Mouse (Mus musculus) embryonic facial prominence, embryonic 11.5 days (tissue): ENCODE measurements around the gene Tent5b. TPM values are rescaled to one million over a fixed set of nuclear protein-coding genes. Genes with fewer than 3 reads are reported as not detected.

Experiments used
- ATAC-seq: fragments of 200-750 bp; cut with Nextera tagmentation; replicated peaks from 2 replicates; pipeline ENCODE4 v1.8.0; 2017; ENCODE audit warnings: low read depth; ENCODE audit not compliant: insufficient number of reproducible peaks, low FRiP score, low TSS enrichment
- DNase-seq: peaks from one replicate; pipeline ENCODE4 v3.0.0-alpha.2; 2015; ENCODE audit warnings: low spot score
- H3K27ac ChIP-seq: fragments of 300-500 bp; sonication (generic); replicated peaks from 2 replicates; pipeline ENCODE4 v1.5.1; 2014; ENCODE audit warnings: mild to moderate bottlenecking, low read depth, low read length, control low read depth
- H3K27me3 ChIP-seq: fragments of 300-500 bp; sonication (generic); 2 replicates; pipeline ENCODE4 v1.6.1; 2014; ENCODE audit warnings: mild to moderate bottlenecking, low read length, moderate library complexity, mixed read lengths; ENCODE audit not compliant: control insufficient read depth, insufficient read depth
- H3K36me3 ChIP-seq: fragments of 300-500 bp; sonication (generic); replicated peaks from 2 replicates; pipeline ENCODE4 v1.6.1; 2014; ENCODE audit warnings: low read depth, mild to moderate bottlenecking, low read length, moderate library complexity, mixed read lengths; ENCODE audit not compliant: control insufficient read depth, insufficient read depth
- H3K4me1 ChIP-seq: fragments of 300-500 bp; sonication (generic); 2 replicates; pipeline ENCODE4 v1.6.1; 2014; ENCODE audit warnings: low read length, mixed read lengths; ENCODE audit not compliant: control insufficient read depth, insufficient read depth
- H3K4me2 ChIP-seq: fragments of 300-500 bp; sonication (generic); 2 replicates; pipeline ENCODE4 v1.6.1; 2014; ENCODE audit warnings: low read depth, mild to moderate bottlenecking, control low read depth, low read length, moderate library complexity
- H3K4me3 ChIP-seq: fragments of 300-500 bp; sonication (generic); 2 replicates; pipeline ENCODE4 v1.5.1; 2014; ENCODE audit warnings: low read depth, low read length, control low read depth
- H3K9ac ChIP-seq: fragments of 300-500 bp; sonication (generic); replicated peaks from 2 replicates; pipeline ENCODE4 v1.6.1; 2014; ENCODE audit warnings: mild to moderate bottlenecking, control low read depth, low read length
- H3K9me3 ChIP-seq: fragments of 300-500 bp; sonication (generic); replicated peaks from 2 replicates; pipeline ENCODE4 v1.6.1; 2016; ENCODE audit warnings: mild to moderate bottlenecking, low read length, inconsistent platforms, mixed read lengths; ENCODE audit not compliant: control insufficient read depth
- WGBS: fragments of 180-500 bp; shearing (Covaris S2); extraction: QIAGEN DNeasy Blood & Tissue Kit; methylation state at CpG from one replicate; pipeline ENCODE4 v1.1.7; 2014; 5-methylcytosine and 5-hydroxymethylcytosine counted together
- polyA plus RNA-seq: library from polyadenylated mRNA; unstranded; fragments of >200 nt; fragmentation: Nextera tagmentation; extraction: Ambion mirVana; gene quantifications from 2 replicates; pipeline ENCODE4 v1.2.1, GENCODE M21; 2014

Gene Tent5b
- polyA plus RNA-seq, 1 experiment from 2014 or later: 0.93 TPM

GRCm38 (mm10) chr4:133486673-133487357 lies 6.9 kb downstream of the Tent5b start:
- ATAC-seq: no peak
- DNase-seq: no peak
- 95% methylated on average over 26 of the region's 26 CpGs for WGBS
- H3K4me2 ChIP-seq: no peak overlapping the region
- no peaks in the 10 kb centered on the region for H3K36me3 ChIP-seq
- no peak overlapping the region for H3K9ac ChIP-seq
- no peaks in the 10 kb centered on the region for H3K9me3 ChIP-seq
- no peaks in the 10 kb centered on the region for H3K27me3 ChIP-seq
- H3K4me3 ChIP-seq: no peak overlapping the region
- no peak overlapping the region for H3K27ac ChIP-seq
- no peaks in the 10 kb centered on the region; the same call in 1 of the 2 replicates for H3K4me1 ChIP-seq

GRCm38 (mm10) chr4:133488619-133489392 lies 8.9 kb downstream of the Tent5b start:
- WGBS: 79% methylated on average over 20 of the region's 20 CpGs

GRCm38 (mm10) chr4:133489489-133490245 lies 9.7 kb downstream of the Tent5b start:
- WGBS: 53% methylated on average over 4 of the region's 4 CpGs
- Histone ChIP-seq H3K4me1 (no peaks in the 10 kb centered on the region; the same call in 1 of the 2 replicates), H3K27me3 (no peaks in the 10 kb centered on the region), H3K4me3 (no peak overlapping the region), H3K27ac (0 out of 2 replicates have a peak overlapping the region, but pooled peaks have one; percentile 20), H3K9me3 (no peaks in the 10 kb centered on the region), H3K36me3 (no peaks in the 10 kb centered on the region), H3K4me2 (no peak overlapping the region), H3K9ac (no peak overlapping the region)
- DNase-seq: peak; percentile 36
- ATAC-seq: no peak

More at GRCm38 (mm10) chr4:133488619-133489392, 8.9 kb downstream of the Tent5b start:
- no peaks in the 10 kb centered on the region for H3K36me3 ChIP-seq
- no peaks in the 10 kb centered on the region for H3K9me3 ChIP-seq
- H3K4me3 ChIP-seq: no peak overlapping the region
- no peak overlapping the region for H3K9ac ChIP-seq
- no peak overlapping the region for H3K4me2 ChIP-seq
- no peak overlapping the region for H3K27ac ChIP-seq
- DNase-seq (no peak), ATAC-seq (no peak)
- H3K4me1 ChIP-seq: no peaks in the 10 kb centered on the region; the same call in 1 of the 2 replicates
- H3K27me3 ChIP-seq: no peaks in the 10 kb centered on the region

- Histone ChIP-seq H3K4me1 (no peaks in the 10 kb centered on the region; the same call in 1 of the 2 replicates), H3K4me3 (no peak overlapping the region), H3K27me3 (peaks cover 13% of the 10 kb centered on the region), H3K4me2 (no peak overlapping the region), H3K36me3 (no peaks in the 10 kb centered on the region), H3K27ac (no peak overlapping the region), H3K9me3 (no peaks in the 10 kb centered on the region), H3K9ac (no peak overlapping the region)
- no peak for DNase-seq
- ATAC-seq: no peak
- 42% methylated on average over 10 of the region's 10 CpGs for WGBS
Observed at GRCm38 (mm10) chr4:133491800-133492199, 11.9 kb downstream of the Tent5b start.

- DNase-seq (no peak), ATAC-seq (no peak)
- WGBS: 26% methylated on average over 10 of the region's 12 CpGs
- no peaks in the 10 kb centered on the region for H3K36me3 ChIP-seq
- no peak overlapping the region for H3K27ac ChIP-seq
- peak overlapping the region; percentile 12; the same call in 1 of the 2 replicates for H3K4me3 ChIP-seq
- no peak overlapping the region for H3K9ac ChIP-seq
- peaks cover 5% of the 10 kb centered on the region for H3K4me1 ChIP-seq
- H3K9me3 ChIP-seq: no peaks in the 10 kb centered on the region
- H3K27me3 ChIP-seq: peaks cover 31% of the 10 kb centered on the region
- peak overlapping the region; percentile 32 for H3K4me2 ChIP-seq
Observed at GRCm38 (mm10) chr4:133493895-133494294, 14.0 kb downstream of the Tent5b start.

GRCm38 (mm10) chr4:133494432-133494831 lies 14.5 kb downstream of the Tent5b start:
- H3K9ac ChIP-seq: no peak overlapping the region
- H3K27ac ChIP-seq: no peak overlapping the region
- DNase-seq: peak; percentile 92
- peak overlapping the region; percentile 12; the same call in 1 of the 2 replicates for H3K4me3 ChIP-seq
- H3K36me3 ChIP-seq: no peaks in the 10 kb centered on the region
- H3K4me2 ChIP-seq: peak overlapping the region; percentile 32
- H3K27me3 ChIP-seq: peaks cover 36% of the 10 kb centered on the region
- H3K4me1 ChIP-seq: peaks cover 5% of the 10 kb centered on the region
- 0 out of 2 replicates have a peak, but pooled peaks have one; percentile 25 for ATAC-seq
- 1% methylated on average over 12 of the region's 12 CpGs for WGBS
- H3K9me3 ChIP-seq: no peaks in the 10 kb centered on the region

- peaks cover 5% of the 10 kb centered on the region for H3K4me1 ChIP-seq
- H3K9ac ChIP-seq: no peak overlapping the region
- peaks cover 38% of the 10 kb centered on the region for H3K27me3 ChIP-seq
- no peak overlapping the region for H3K4me2 ChIP-seq
- H3K27ac ChIP-seq: no peak overlapping the region
- no peak overlapping the region for H3K4me3 ChIP-seq
- no peaks in the 10 kb centered on the region for H3K9me3 ChIP-seq
- H3K36me3 ChIP-seq: no peaks in the 10 kb centered on the region
- ATAC-seq: no peak
- 60% methylated on average over 4 of the region's 4 CpGs for WGBS
- no peak for DNase-seq
Observed at GRCm38 (mm10) chr4:133494867-133495266, 14.9 kb downstream of the Tent5b start.
